Mouse (Mus musculus): ENCODE data around the gene Pakap. TPM values are rescaled to one million over a fixed set of nuclear protein-coding genes. Genes with fewer than 3 reads are reported as not detected.

Pakap gene
- total and polyA plus RNA-seq, 2 experiments from 2014 or later, result 6.9 to 9.5 TPM

DNA sequence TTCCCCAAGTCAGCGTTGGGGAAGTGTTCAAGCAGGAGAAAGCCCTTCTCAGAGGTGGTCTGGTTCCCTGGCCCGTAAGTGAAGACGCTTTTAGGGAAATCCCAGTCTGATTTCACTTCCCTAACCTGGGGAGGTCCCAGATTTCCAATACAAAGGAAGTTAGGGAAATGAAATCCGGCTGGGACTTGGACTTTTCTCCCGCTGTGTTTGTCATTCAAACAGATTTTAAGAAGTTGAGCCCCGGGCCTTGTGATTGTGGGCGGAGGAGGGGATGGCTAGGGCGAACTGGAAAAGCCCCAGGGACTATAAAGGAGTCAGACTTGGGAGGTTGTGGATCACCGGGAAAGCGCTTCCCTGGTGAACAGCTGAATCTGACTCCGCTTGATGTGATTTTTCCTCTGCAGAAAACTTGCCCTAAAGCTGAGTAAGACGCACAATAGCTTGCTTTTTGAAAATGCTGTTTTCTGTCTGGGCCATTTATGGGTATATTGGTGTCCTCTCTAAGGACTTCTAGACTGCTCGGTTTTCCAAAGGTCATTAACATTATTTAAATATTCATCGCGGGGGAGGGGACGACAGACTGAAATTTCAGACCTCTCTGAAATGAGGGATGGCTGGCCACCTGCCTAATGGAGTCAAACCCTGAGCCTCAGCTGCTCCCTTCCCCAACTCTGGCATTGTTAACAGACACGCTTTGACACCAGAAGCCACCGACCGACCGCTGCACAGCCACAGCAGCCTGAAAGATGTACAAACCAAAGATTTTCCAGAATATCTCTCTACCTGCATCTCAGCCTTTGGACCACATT, 213.1 kb downstream of the Pakap start:
- Histone ChIP-seq H3K4me1 (ENCODE audit: insufficient read depth) (peaks cover 7% of the 10 kb centered on the region; the same call in 1 of the 2 replicates), H3K27me3 (ENCODE audit: insufficient read depth, low read length) (no peaks in the 10 kb centered on the region), H3K9ac (no peak overlapping the region), H3K4me2 (ENCODE audit: low read depth) (no peak overlapping the region), H3K4me3 (ENCODE audit: low read depth, low read length) (no peak overlapping the region), H3K36me3 (ENCODE audit: insufficient read depth) (no peaks in the 10 kb centered on the region), H3K9me3 (ENCODE audit: low read length) (no peaks in the 10 kb centered on the region), H3K27ac (ENCODE audit: low read depth, low read length) (no peak overlapping the region)
- no peak for TF ChIP-seq CTCF (IDR thresholded peaks at IDR 0.05; ENCODE audit: low read depth)
- WGBS, result 7% methylated on average over 20 of the region's 20 CpGs
- ATAC-seq (peak; percentile 14; the same call in 1 of the 2 replicates), DNase-seq (peak; percentile 8)

DNA sequence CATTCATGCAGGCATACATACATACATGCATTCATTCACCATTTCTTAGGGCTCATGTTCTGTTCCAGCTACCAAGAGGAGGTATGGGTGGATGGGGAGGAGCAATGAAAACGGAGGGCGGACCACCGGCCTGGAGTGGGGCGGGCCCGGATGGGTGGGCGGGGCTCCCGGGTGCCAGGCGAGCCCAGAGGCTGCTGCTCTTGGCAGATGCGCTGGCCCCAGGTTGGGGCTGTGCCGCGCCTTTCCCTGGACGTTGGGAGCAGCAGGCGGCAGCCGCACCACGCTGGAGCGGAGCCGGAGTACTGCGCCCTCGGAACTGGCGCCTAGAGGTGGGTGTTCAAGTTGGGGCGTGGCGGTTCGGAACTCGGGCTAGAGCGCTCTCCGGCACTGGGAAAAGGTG, 214.0 kb downstream of the Pakap start:
- WGBS, result under 1% methylated on average over 26 of the region's 26 CpGs
- ATAC-seq (peak; percentile 75), DNase-seq (peak; percentile 41)
- Histone ChIP-seq H3K9ac (peak overlapping the region; percentile 45), H3K27ac (ENCODE audit: low read depth, low read length) (no peak overlapping the region), H3K27me3 (ENCODE audit: insufficient read depth, low read length) (no peaks in the 10 kb centered on the region), H3K9me3 (ENCODE audit: low read length) (no peaks in the 10 kb centered on the region), H3K36me3 (ENCODE audit: insufficient read depth) (no peaks in the 10 kb centered on the region), H3K4me3 (ENCODE audit: low read depth, low read length) (peak overlapping the region; percentile 45), H3K4me2 (ENCODE audit: low read depth) (peak overlapping the region; percentile 81), H3K4me1 (ENCODE audit: insufficient read depth) (peaks cover 7% of the 10 kb centered on the region; the same call in 1 of the 2 replicates)
- no peak for TF ChIP-seq CTCF (IDR thresholded peaks at IDR 0.05; ENCODE audit: low read depth)

DNA sequence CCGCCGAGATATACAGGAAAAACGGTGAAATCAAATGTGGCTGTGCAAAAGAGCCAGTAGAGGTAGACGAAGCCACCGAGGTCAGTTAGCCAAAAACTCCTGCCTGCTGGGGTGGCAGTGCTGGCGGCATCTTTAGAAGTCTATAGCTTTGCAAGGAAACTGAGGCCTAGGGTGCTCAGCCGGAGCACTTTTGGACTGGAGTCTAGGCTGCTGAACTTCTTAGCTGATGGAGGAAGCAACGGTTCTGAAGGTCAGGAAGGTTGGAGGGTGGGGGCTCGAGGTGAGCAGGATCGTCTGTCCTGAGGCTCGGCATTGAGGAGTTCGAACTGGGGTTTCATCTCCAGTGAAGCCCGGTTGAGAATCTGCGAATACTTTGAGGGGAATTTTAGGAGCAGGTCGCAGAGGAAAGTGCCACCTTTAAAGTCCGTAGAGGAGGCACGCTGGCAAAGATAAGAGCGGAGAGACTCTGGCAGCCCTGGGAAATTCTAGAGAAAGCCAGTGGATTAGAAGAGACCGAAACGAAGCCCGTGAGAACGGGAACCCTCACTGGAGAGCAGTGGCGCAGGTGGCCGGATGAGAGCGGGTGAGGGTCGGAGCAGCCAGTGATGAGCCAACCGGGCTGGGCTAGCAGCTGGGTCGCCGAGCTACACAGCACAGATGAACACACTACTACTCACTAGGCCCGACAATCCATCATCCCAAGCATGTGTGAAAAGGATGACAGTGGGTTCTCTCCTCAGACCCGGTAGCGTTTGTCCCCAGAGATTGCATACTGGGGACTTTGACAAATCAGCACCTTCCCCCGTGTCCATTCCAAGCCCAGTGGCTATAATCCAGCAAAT, 214.8 kb downstream of the Pakap start:
- no peak for TF ChIP-seq CTCF (IDR thresholded peaks at IDR 0.05; ENCODE audit: low read depth)
- Histone ChIP-seq H3K36me3 (ENCODE audit: insufficient read depth) (no peaks in the 10 kb centered on the region), H3K4me3 (ENCODE audit: low read depth, low read length) (peak overlapping the region; percentile 45), H3K4me2 (ENCODE audit: low read depth) (peak overlapping the region; percentile 81), H3K27me3 (ENCODE audit: insufficient read depth, low read length) (no peaks in the 10 kb centered on the region), H3K27ac (ENCODE audit: low read depth, low read length) (no peak overlapping the region), H3K9me3 (ENCODE audit: low read length) (no peaks in the 10 kb centered on the region), H3K4me1 (ENCODE audit: insufficient read depth) (peaks cover 7% of the 10 kb centered on the region; the same call in 1 of the 2 replicates), H3K9ac (peak overlapping the region; percentile 45)
- peak; percentile 45; the same call in 1 of the 2 replicates for ATAC-seq
- peak; percentile 6 for DNase-seq
- WGBS, result 6% methylated on average over 33 of the region's 33 CpGs

DNA sequence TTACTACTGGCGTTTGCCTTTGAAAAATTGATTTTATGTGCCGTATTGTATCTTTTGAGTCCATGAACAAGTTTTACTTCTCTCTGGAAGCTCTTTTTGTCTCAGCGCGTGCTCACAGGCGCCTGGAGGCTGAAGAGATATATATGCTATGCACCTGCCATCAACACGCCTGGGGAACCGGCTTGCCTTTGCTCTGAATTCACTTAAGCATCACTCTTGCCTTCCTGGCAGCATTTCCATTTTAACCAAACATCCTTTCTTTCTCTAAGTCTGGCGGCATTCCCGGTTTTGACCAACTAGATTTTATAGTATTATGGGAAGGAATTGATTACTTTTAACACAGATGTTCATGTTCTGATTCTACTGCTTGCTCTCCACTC, 215.4 kb downstream of the Pakap start:
- H3K9ac ChIP-seq, result peak overlapping the region; percentile 45; the same call in 1 of the 2 replicates
- H3K4me3 ChIP-seq (ENCODE audit: low read depth, low read length), result peak overlapping the region; percentile 45
- no peaks in the 10 kb centered on the region for H3K36me3 ChIP-seq (ENCODE audit: insufficient read depth)
- no peak overlapping the region for H3K27ac ChIP-seq (ENCODE audit: low read depth, low read length)
- H3K4me1 ChIP-seq (ENCODE audit: insufficient read depth), result peaks cover 7% of the 10 kb centered on the region; the same call in 1 of the 2 replicates
- ATAC-seq, result no peak
- no peaks in the 10 kb centered on the region for H3K9me3 ChIP-seq (ENCODE audit: low read length)
- no peaks in the 10 kb centered on the region for H3K27me3 ChIP-seq (ENCODE audit: insufficient read depth, low read length)
- 31% methylated on average over 9 of the region's 9 CpGs for WGBS
- no peak for TF ChIP-seq CTCF (IDR thresholded peaks at IDR 0.05; ENCODE audit: low read depth)
- peak; percentile 34 for DNase-seq
- H3K4me2 ChIP-seq (ENCODE audit: low read depth), result peak overlapping the region; percentile 81

DNA sequence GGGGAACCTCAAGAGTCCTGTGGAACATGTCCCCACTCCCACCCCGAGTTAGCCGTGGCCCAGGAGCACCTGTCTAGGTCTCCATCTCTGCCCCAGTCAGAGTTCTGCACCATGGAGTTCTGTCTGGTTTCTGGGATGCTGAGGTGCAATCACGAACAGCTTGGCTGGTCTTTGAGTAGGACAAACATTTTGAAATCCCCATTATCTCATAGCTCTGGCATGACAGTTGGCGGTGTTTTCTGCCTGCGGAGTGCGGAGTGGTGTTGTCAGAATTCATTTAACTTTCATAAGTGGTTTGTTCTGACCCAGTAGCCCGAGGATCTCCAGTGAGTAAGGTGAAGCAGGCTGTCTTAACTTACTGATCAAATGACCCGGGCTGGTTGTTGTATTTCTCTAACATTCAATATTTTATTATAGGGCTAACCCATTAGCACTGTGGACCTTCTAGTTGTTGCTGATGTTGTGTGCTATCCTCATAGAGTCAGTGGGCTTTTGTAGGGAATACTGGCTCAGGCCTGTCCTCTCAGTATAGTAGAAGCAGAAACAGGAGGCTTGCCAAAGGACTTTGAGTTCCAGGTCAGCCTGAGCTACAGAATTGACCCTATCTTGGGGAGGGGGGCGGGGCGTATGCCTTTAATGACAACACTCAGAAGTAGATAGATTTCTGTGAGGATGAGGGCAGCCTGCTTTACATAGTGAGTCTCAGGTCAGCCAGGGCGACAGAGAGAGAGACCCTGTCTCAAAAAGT, 216.0 kb downstream of the Pakap start:
- Histone ChIP-seq H3K4me1 (ENCODE audit: insufficient read depth) (peaks cover 7% of the 10 kb centered on the region; the same call in 1 of the 2 replicates), H3K36me3 (ENCODE audit: insufficient read depth) (no peaks in the 10 kb centered on the region), H3K9me3 (ENCODE audit: low read length) (no peaks in the 10 kb centered on the region), H3K4me2 (ENCODE audit: low read depth) (no peak overlapping the region), H3K27ac (ENCODE audit: low read depth, low read length) (no peak overlapping the region), H3K9ac (no peak overlapping the region), H3K4me3 (ENCODE audit: low read depth, low read length) (no peak overlapping the region), H3K27me3 (ENCODE audit: insufficient read depth, low read length) (no peaks in the 10 kb centered on the region)
- ATAC-seq (no peak), DNase-seq (no peak)
- TF ChIP-seq CTCF (IDR thresholded peaks at IDR 0.05; ENCODE audit: low read depth), result no peak
- WGBS, result 67% methylated on average over 11 of the region's 11 CpGs

DNA sequence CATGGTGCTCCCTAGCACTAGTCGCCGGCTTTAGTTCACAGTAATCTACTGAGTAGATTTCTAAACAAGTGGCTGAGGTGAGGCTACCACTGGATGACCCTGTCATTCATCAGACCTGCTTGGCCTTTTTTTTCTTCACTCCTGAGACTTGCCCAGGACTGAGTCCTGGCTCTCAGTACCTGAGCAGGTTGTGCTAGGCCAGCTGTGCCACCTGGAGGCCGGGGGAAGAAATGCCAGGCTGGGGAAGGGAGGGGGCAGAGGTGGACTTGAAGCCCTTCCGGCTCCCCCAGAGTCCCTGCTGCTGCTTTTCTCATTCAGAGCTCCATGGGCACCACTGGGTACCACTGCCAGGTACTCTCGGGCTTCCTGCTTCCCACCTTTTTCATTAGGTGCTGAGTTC, 220.7 kb downstream of the Pakap start:
- Histone ChIP-seq H3K27me3 (ENCODE audit: insufficient read depth, low read length) (no peaks in the 10 kb centered on the region), H3K4me2 (ENCODE audit: low read depth) (no peak overlapping the region), H3K4me1 (ENCODE audit: insufficient read depth) (no peaks in the 10 kb centered on the region; the same call in 1 of the 2 replicates), H3K4me3 (ENCODE audit: low read depth, low read length) (no peak overlapping the region), H3K9ac (no peak overlapping the region), H3K27ac (ENCODE audit: low read depth, low read length) (no peak overlapping the region), H3K36me3 (ENCODE audit: insufficient read depth) (no peaks in the 10 kb centered on the region), H3K9me3 (ENCODE audit: low read length) (no peaks in the 10 kb centered on the region)
- TF ChIP-seq CTCF (IDR thresholded peaks at IDR 0.05; ENCODE audit: low read depth), result 0 out of 2 replicates have a peak, but pooled peaks have one; percentile 6
- 55% methylated on average over 5 of the region's 5 CpGs for WGBS
- DNase-seq, result no peak
- no peak for ATAC-seq
